Mouse (Mus musculus) stomach, embryonic 14.5 days (tissue): ENCODE data around the gene Farp1. TPM values are rescaled to one million over a fixed set of nuclear protein-coding genes. Genes with fewer than 3 reads are reported as not detected.

Source experiments
- ATAC-seq: fragments of 200-750 bp; cut with Nextera tagmentation; 2 replicates; pipeline ENCODE4 v1.8.0; 2017; ENCODE audit warnings: low read depth, moderate TSS enrichment; ENCODE audit not compliant: insufficient number of reproducible peaks, insufficient read depth, low FRiP score
- H3K27ac ChIP-seq: fragments of 300-500 bp; sonication (generic); 2 replicates; pipeline ENCODE4 v1.5.1; 2014; ENCODE audit warnings: mild to moderate bottlenecking, low read length, moderate library complexity, mixed read lengths
- H3K27me3 ChIP-seq: fragments of 300-500 bp; sonication (generic); 2 replicates; pipeline ENCODE4 v1.6.1; 2014; ENCODE audit warnings: low read length, control low read depth, mixed read lengths; ENCODE audit not compliant: control insufficient read depth, insufficient read depth
- H3K36me3 ChIP-seq: fragments of 300-500 bp; sonication (generic); 2 replicates; pipeline ENCODE4 v1.6.1; 2014; ENCODE audit warnings: mild to moderate bottlenecking, control low read depth, low read length, moderate library complexity, mixed read lengths; ENCODE audit not compliant: control insufficient read depth, insufficient read depth
- H3K4me1 ChIP-seq: fragments of 300-500 bp; sonication (generic); 2 replicates; pipeline ENCODE4 v1.6.1; 2014; ENCODE audit warnings: low read length, control low read depth, mixed read lengths; ENCODE audit not compliant: control insufficient read depth, insufficient read depth
- H3K4me2 ChIP-seq: fragments of 300-500 bp; sonication (generic); replicated peaks from 2 replicates; pipeline ENCODE4 v1.6.1; 2014; ENCODE audit warnings: low read depth, low read length, control low read depth
- H3K4me3 ChIP-seq: fragments of 300-500 bp; sonication (generic); 2 replicates; pipeline ENCODE4 v1.5.1; 2014; ENCODE audit warnings: low read depth, low read length, control low read depth
- H3K9ac ChIP-seq: fragments of 300-500 bp; sonication (generic); replicated peaks from 2 replicates; pipeline ENCODE4 v1.6.1; 2014; ENCODE audit warnings: low read depth, mild to moderate bottlenecking, control low read depth, low read length, moderate library complexity, mixed read lengths
- H3K9me3 ChIP-seq: fragments of 300-500 bp; sonication (generic); 2 replicates; pipeline ENCODE4 v1.6.1; 2016; ENCODE audit warnings: low read depth, low read length, control low read depth; ENCODE audit not compliant: control insufficient read depth
- WGBS: fragments of 180-500 bp; shearing (Covaris S2); extraction: QIAGEN DNeasy Blood & Tissue Kit; methylation state at CpG from one replicate; pipeline ENCODE4 v1.1.7; 2014; 5-methylcytosine and 5-hydroxymethylcytosine counted together
- polyA plus RNA-seq: library from polyadenylated mRNA; unstranded; fragments of >200 nt; fragmentation: Nextera tagmentation; extraction: Ambion mirVana; gene quantifications from 2 replicates; pipeline ENCODE4 v1.2.1, GENCODE M21; 2014

The Farp1 gene
- polyA plus RNA-seq = 22.2 and 26.1 TPM in 2 replicates

- WGBS = 2% methylated on average over 59 of the region's 61 CpGs
- Histone ChIP-seq H3K4me3 (peak within 1 kb of the TSS; percentile 95), H3K27ac (peak within 1 kb of the TSS; percentile 78), H3K9me3 (no peaks in the 10 kb centered on the region), H3K9ac (peak within 1 kb of the TSS; percentile 92), H3K27me3 (no peaks in the 10 kb centered on the region), H3K4me1 (peaks cover 24% of the 10 kb centered on the region), H3K36me3 (no peaks in the 10 kb centered on the region), H3K4me2 (peak within 1 kb of the TSS; percentile 88)
- ATAC-seq = peak; percentile 94
Measured at GRCm38 (mm10) chr14:121034973-121035662, at the start of gene Farp1. TSS of gene Farp1 (plus strand) at chr14:121035200.

- Histone ChIP-seq H3K4me1 (no peaks in the 10 kb centered on the region), H3K27ac (no peak overlapping the region), H3K4me2 (no peak overlapping the region), H3K27me3 (no peaks in the 10 kb centered on the region), H3K36me3 (no peaks in the 10 kb centered on the region), H3K4me3 (no peak overlapping the region), H3K9ac (no peak overlapping the region), H3K9me3 (no peaks in the 10 kb centered on the region)
- no peak for ATAC-seq
- 58% methylated on average over 6 of the region's 6 CpGs for WGBS
Measured at GRCm38 (mm10) chr14:120989126-120989525, 45.9 kb upstream of the Farp1 start.

- H3K27me3 ChIP-seq = no peaks in the 10 kb centered on the region
- no peaks in the 10 kb centered on the region for H3K4me1 ChIP-seq
- H3K9ac ChIP-seq = no peak overlapping the region
- H3K36me3 ChIP-seq = no peaks in the 10 kb centered on the region
- WGBS = 88% methylated on average over 5 of the region's 5 CpGs
- no peak overlapping the region for H3K4me2 ChIP-seq
- ATAC-seq = no peak
- H3K4me3 ChIP-seq = no peak overlapping the region
- H3K27ac ChIP-seq = no peak overlapping the region
- H3K9me3 ChIP-seq = no peaks in the 10 kb centered on the region
Measured at GRCm38 (mm10) chr14:120997686-120998085, 37.3 kb upstream of the Farp1 start.

GRCm38 (mm10) chr14:121000561-121001340 is 34.2 kb upstream of the Farp1 start:
- Histone ChIP-seq H3K9me3 (no peaks in the 10 kb centered on the region), H3K4me2 (no peak overlapping the region), H3K9ac (no peak overlapping the region), H3K4me3 (no peak overlapping the region), H3K27me3 (no peaks in the 10 kb centered on the region), H3K27ac (no peak overlapping the region), H3K4me1 (no peaks in the 10 kb centered on the region), H3K36me3 (no peaks in the 10 kb centered on the region)
- WGBS = 43% methylated on average over 12 of the region's 12 CpGs
- no peak for ATAC-seq

GRCm38 (mm10) chr14:121005621-121006020 is 29.4 kb upstream of the Farp1 start:
- H3K9me3 ChIP-seq = no peaks in the 10 kb centered on the region
- WGBS = 83% methylated on average over 6 of the region's 6 CpGs
- H3K4me2 ChIP-seq = no peak overlapping the region
- H3K4me3 ChIP-seq = no peak overlapping the region
- no peak overlapping the region for H3K27ac ChIP-seq
- H3K9ac ChIP-seq = no peak overlapping the region
- ATAC-seq = no peak
- H3K4me1 ChIP-seq = no peaks in the 10 kb centered on the region
- H3K36me3 ChIP-seq = no peaks in the 10 kb centered on the region
- no peaks in the 10 kb centered on the region for H3K27me3 ChIP-seq

- H3K27ac ChIP-seq = no peak overlapping the region
- ATAC-seq = no peak
- H3K9me3 ChIP-seq = no peaks in the 10 kb centered on the region
- H3K27me3 ChIP-seq = no peaks in the 10 kb centered on the region
- no peak overlapping the region for H3K4me3 ChIP-seq
- H3K9ac ChIP-seq = no peak overlapping the region
- WGBS = 90% methylated on average over 8 of the region's 8 CpGs
- no peak overlapping the region for H3K4me2 ChIP-seq
- H3K36me3 ChIP-seq = no peaks in the 10 kb centered on the region
- no peaks in the 10 kb centered on the region for H3K4me1 ChIP-seq
Measured at GRCm38 (mm10) chr14:121006021-121006420, 29.0 kb upstream of the Farp1 start.

DNA sequence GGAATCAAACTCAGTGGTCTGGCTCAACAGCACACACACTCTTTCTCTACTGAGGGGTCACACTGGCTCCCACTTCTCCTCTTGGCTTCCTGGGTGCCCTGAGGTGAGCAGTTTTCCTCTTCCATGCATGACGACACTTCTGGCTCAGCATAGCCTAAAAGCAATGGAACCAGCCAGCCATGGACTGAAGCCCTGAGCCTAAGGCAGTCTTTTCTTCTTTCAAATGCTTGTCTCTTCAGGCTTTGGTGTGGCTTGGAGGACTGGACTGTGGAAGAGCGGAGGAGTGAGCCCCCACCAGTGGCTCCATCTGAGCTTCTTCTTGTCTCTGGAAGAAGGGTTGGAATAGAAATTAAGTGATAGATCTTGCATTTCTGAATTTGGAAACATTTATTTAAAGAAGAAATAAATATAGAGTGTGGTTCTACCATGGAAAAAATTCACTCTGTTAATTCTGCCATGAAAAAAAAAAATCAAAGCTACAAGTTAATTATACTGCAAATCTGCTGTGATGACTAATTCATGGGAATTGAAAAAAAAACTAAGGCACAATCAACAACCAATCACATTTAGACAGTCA is 19.8 kb upstream of the Farp1 start:
- no peak overlapping the region for H3K9ac ChIP-seq
- WGBS = 86% methylated on average over 2 of the region's 2 CpGs
- H3K36me3 ChIP-seq = no peaks in the 10 kb centered on the region
- ATAC-seq = no peak
- H3K4me3 ChIP-seq = no peak overlapping the region
- no peaks in the 10 kb centered on the region for H3K27me3 ChIP-seq
- no peaks in the 10 kb centered on the region for H3K4me1 ChIP-seq
- H3K4me2 ChIP-seq = no peak overlapping the region
- no peaks in the 10 kb centered on the region; the same call in 1 of the 2 replicates for H3K9me3 ChIP-seq
- H3K27ac ChIP-seq = no peak overlapping the region

GRCm38 (mm10) chr14:121022403-121022802 is 12.6 kb upstream of the Farp1 start:
- no peak for ATAC-seq
- no peak overlapping the region for H3K4me3 ChIP-seq

More at GRCm38 (mm10) chr14:121022403-121022802, 12.6 kb upstream of the Farp1 start:
- no peak overlapping the region for H3K27ac ChIP-seq
- H3K9me3 ChIP-seq = no peaks in the 10 kb centered on the region; the same call in 1 of the 2 replicates
- H3K4me1 ChIP-seq = no peaks in the 10 kb centered on the region
- H3K4me2 ChIP-seq = no peak overlapping the region
- no peaks in the 10 kb centered on the region for H3K27me3 ChIP-seq
- no peak overlapping the region for H3K9ac ChIP-seq
- 72% methylated on average over 5 of the region's 5 CpGs for WGBS
- no peaks in the 10 kb centered on the region for H3K36me3 ChIP-seq
